ENCODE assay signal across 8 mouse cellular contexts in genomic region chr2:18676457-18676935, GRCm38 (mm10). TPM values are rescaled to one million over a fixed set of nuclear protein-coding genes. Genes with fewer than 3 reads are reported as not detected.
A peak's percentile ranks its signal among the peaks of the same experiment; 100 is the strongest.
DNase-seq lines count a peak whose midpoint lies in the region; ATAC-seq lines count a peak whose summit lies in the region.

No protein-coding gene starts in this region.

- peak; percentile 77 for DNase-seq in 3T3-L1 (ENCODE audit: low read depth, low spot score)
- peak; percentile 89 for DNase-seq in adrenal gland, adult 2 months
- DNase-seq in embryonic facial prominence, embryonic 10.5 days (ENCODE audit: low spot score): peak; percentile 98
- DNase-seq in testis, postnatal 14 days (ENCODE audit: low spot score): peak; percentile 88

- H3K9ac ChIP-seq in heart, embryonic 11.5 days (ENCODE audit: low read depth, low read length): peak overlapping the region; percentile 88
- H3K9ac ChIP-seq in kidney, embryonic 16.5 days (replicated peaks; ENCODE audit: low read length): peak overlapping the region; percentile 94
- peak overlapping the region; percentile 71 for H3K9ac ChIP-seq in liver, embryonic 16.5 days (ENCODE audit: low read depth, low read length)
- H3K9ac ChIP-seq in neural tube, embryonic 12.5 days: peak overlapping the region; percentile 97

- no peaks in the 10 kb centered on the region for H3K36me3 ChIP-seq in embryonic facial prominence, embryonic 10.5 days (replicated peaks)
- no peaks in the 10 kb centered on the region for H3K36me3 ChIP-seq in heart, embryonic 11.5 days (ENCODE audit: control insufficient read depth, insufficient read depth, low read length)
- no peaks in the 10 kb centered on the region for H3K36me3 ChIP-seq in kidney, embryonic 16.5 days (ENCODE audit: insufficient read depth, low read length)
- H3K36me3 ChIP-seq in liver, embryonic 16.5 days (ENCODE audit: control insufficient read depth, insufficient read depth): no peaks in the 10 kb centered on the region
- no peaks in the 10 kb centered on the region for H3K36me3 ChIP-seq in neural tube, embryonic 12.5 days

- peaks cover 53% of the 10 kb centered on the region for H3K4me1 ChIP-seq in embryonic facial prominence, embryonic 10.5 days
- peaks cover 12% of the 10 kb centered on the region for H3K4me1 ChIP-seq in heart, embryonic 11.5 days (ENCODE audit: control insufficient read depth, insufficient read depth, low read length)
- H3K4me1 ChIP-seq in kidney, embryonic 16.5 days (ENCODE audit: insufficient read depth, low read length): peaks cover 29% of the 10 kb centered on the region
- peaks cover 11% of the 10 kb centered on the region for H3K4me1 ChIP-seq in liver, embryonic 16.5 days (ENCODE audit: control insufficient read depth, low read depth, low read length)
- peaks cover 26% of the 10 kb centered on the region for H3K4me1 ChIP-seq in neural tube, embryonic 12.5 days

- H3K4me2 ChIP-seq in heart, embryonic 11.5 days: peak overlapping the region; percentile 77
- peak overlapping the region; percentile 79 for H3K4me2 ChIP-seq in kidney, embryonic 16.5 days (replicated peaks; ENCODE audit: low read depth, low read length)
- H3K4me2 ChIP-seq in liver, embryonic 16.5 days (ENCODE audit: low read depth, low read length): peak overlapping the region; percentile 81
- H3K4me2 ChIP-seq in neural tube, embryonic 12.5 days (replicated peaks): peak overlapping the region; percentile 77

- peak; percentile 83 for ATAC-seq in heart, embryonic 11.5 days (replicated peaks; ENCODE audit: insufficient number of reproducible peaks, low FRiP score, low TSS enrichment)
- ATAC-seq in kidney, embryonic 16.5 days (ENCODE audit: low FRiP score, low TSS enrichment): peak; percentile 84
- ATAC-seq in liver, embryonic 16.5 days (ENCODE audit: low read depth): peak; percentile 69
- peak; percentile 88 for ATAC-seq in neural tube, embryonic 12.5 days (ENCODE audit: low FRiP score, low read depth)

- H3K27ac ChIP-seq in embryonic facial prominence, embryonic 10.5 days (replicated peaks): peak overlapping the region; percentile 97
- H3K27ac ChIP-seq in heart, embryonic 11.5 days (ENCODE audit: low read depth, low read length): peak overlapping the region; percentile 74
- H3K27ac ChIP-seq in kidney, embryonic 16.5 days (ENCODE audit: low read length): peak overlapping the region; percentile 93
- H3K27ac ChIP-seq in liver, embryonic 16.5 days (ENCODE audit: low read length): peak overlapping the region; percentile 74
- H3K27ac ChIP-seq in neural tube, embryonic 12.5 days: peak overlapping the region; percentile 97

- no peaks in the 10 kb centered on the region for H3K9me3 ChIP-seq in embryonic facial prominence, embryonic 10.5 days
- no peaks in the 10 kb centered on the region for H3K9me3 ChIP-seq in heart, embryonic 11.5 days (replicated peaks; ENCODE audit: control insufficient read depth, low read length)
- no peaks in the 10 kb centered on the region for H3K9me3 ChIP-seq in kidney, embryonic 16.5 days (ENCODE audit: low read length)
- H3K9me3 ChIP-seq in liver, embryonic 16.5 days (replicated peaks; ENCODE audit: control insufficient read depth, low read length): no peaks in the 10 kb centered on the region
- H3K9me3 ChIP-seq in neural tube, embryonic 12.5 days: no peaks in the 10 kb centered on the region

- 1% methylated on average over 51 of the region's 64 CpGs for WGBS in embryonic facial prominence, embryonic 10.5 days
- 1% methylated on average over 17 of the region's 64 CpGs for WGBS in heart, embryonic 11.5 days (ENCODE audit: insufficient replicate concordance)
- 0% methylated on average over 19 of the region's 64 CpGs for WGBS in kidney, embryonic 16.5 days
- 0% methylated on average over 8 of the region's 64 CpGs for WGBS in liver, embryonic 16.5 days (ENCODE audit: insufficient replicate concordance)
- under 1% methylated on average over 30 of the region's 64 CpGs for WGBS in neural tube, embryonic 12.5 days

- H3K27me3 ChIP-seq in embryonic facial prominence, embryonic 10.5 days (replicated peaks; ENCODE audit: low read depth, poor library complexity, severe bottlenecking): peaks cover 61% of the 10 kb centered on the region
- peaks cover 33% of the 10 kb centered on the region for H3K27me3 ChIP-seq in heart, embryonic 11.5 days (ENCODE audit: control insufficient read depth, insufficient read depth, low read length)
- peaks cover 10% of the 10 kb centered on the region; the same call in 1 of the 2 replicates for H3K27me3 ChIP-seq in kidney, embryonic 16.5 days (ENCODE audit: insufficient read depth, low read length)
- H3K27me3 ChIP-seq in liver, embryonic 16.5 days (ENCODE audit: control insufficient read depth, insufficient read depth, low read depth, low read length): peaks cover 60% of the 10 kb centered on the region
- H3K27me3 ChIP-seq in neural tube, embryonic 12.5 days (replicated peaks): peaks cover 36% of the 10 kb centered on the region

- peak overlapping the region; percentile 87 for H3K4me3 ChIP-seq in embryonic facial prominence, embryonic 10.5 days
- H3K4me3 ChIP-seq in heart, embryonic 11.5 days (ENCODE audit: low read depth, low read length): peak overlapping the region; percentile 74
- peak overlapping the region; percentile 74 for H3K4me3 ChIP-seq in kidney, embryonic 16.5 days (ENCODE audit: low read length)
- peak overlapping the region; percentile 72 for H3K4me3 ChIP-seq in liver, embryonic 16.5 days (ENCODE audit: low read depth, low read length)
- peak overlapping the region; percentile 82 for H3K4me3 ChIP-seq in neural tube, embryonic 12.5 days

RNA-seq across cellular contexts. Expression of gene Bmi1, which starts 0.3 kb away (rescaled TPM):
- 10 to 100 TPM; 63.2 to 86.4 TPM for total RNA-seq in adrenal gland, adult 2 months (2021)
- 7.8 and 11.8 TPM in 2 replicates for polyA plus RNA-seq in adrenal gland, adult 2 months (2012; rRNA removed)
- polyA plus RNA-seq in embryonic facial prominence, embryonic 10.5 days (2016; fragmentation: Nextera tagmentation; extraction: Ambion mirVana): 26.3 and 26.6 TPM in 2 replicates
- 11.6 and 12.0 TPM in 2 replicates for polyA plus RNA-seq in heart, embryonic 11.5 days (2014; fragmentation: Nextera tagmentation; extraction: Ambion mirVana)
- 28.8 and 30.9 TPM in 2 replicates for polyA plus RNA-seq in kidney, embryonic 16.5 days (2015; fragmentation: Nextera tagmentation; extraction: Ambion mirVana)
- polyA plus RNA-seq in liver, embryonic 16.5 days (2015; fragmentation: Nextera tagmentation; extraction: Ambion mirVana): 3.4 and 4.1 TPM in 2 replicates
- polyA plus RNA-seq in neural tube, embryonic 12.5 days (2016; fragmentation: Nextera tagmentation; extraction: Ambion mirVana): 42.1 and 42.6 TPM in 2 replicates

RNA-seq across cellular contexts. Expression of gene Commd3, which starts 4.3 kb away (rescaled TPM):
- 100 to 1,000 TPM; 111 to 133 TPM for total RNA-seq in adrenal gland, adult 2 months (2021)
- polyA plus RNA-seq in adrenal gland, adult 2 months (2012; rRNA removed): 123 and 169 TPM in 2 replicates
- 99.3 and 116 TPM in 2 replicates for polyA plus RNA-seq in embryonic facial prominence, embryonic 10.5 days (2016; fragmentation: Nextera tagmentation; extraction: Ambion mirVana)
- 118 and 135 TPM in 2 replicates for polyA plus RNA-seq in heart, embryonic 11.5 days (2014; fragmentation: Nextera tagmentation; extraction: Ambion mirVana)
- 204 and 209 TPM in 2 replicates for polyA plus RNA-seq in kidney, embryonic 16.5 days (2015; fragmentation: Nextera tagmentation; extraction: Ambion mirVana)
- 80.2 and 90.3 TPM in 2 replicates for polyA plus RNA-seq in liver, embryonic 16.5 days (2015; fragmentation: Nextera tagmentation; extraction: Ambion mirVana)
- 186 and 192 TPM in 2 replicates for polyA plus RNA-seq in neural tube, embryonic 12.5 days (2016; fragmentation: Nextera tagmentation; extraction: Ambion mirVana)

RNA-seq across cellular contexts. Expression of gene Spag6, which starts 17.3 kb away (rescaled TPM):
- under 1 TPM; 0.10 to 0.29 TPM for total RNA-seq in adrenal gland, adult 2 months (2021)
- 1.9 TPM in 1 of 2 replicates, not detected in the other for polyA plus RNA-seq in adrenal gland, adult 2 months (2012; rRNA removed)
- 0.25 and 0.31 TPM in 2 replicates for polyA plus RNA-seq in embryonic facial prominence, embryonic 10.5 days (2016; fragmentation: Nextera tagmentation; extraction: Ambion mirVana)
- polyA plus RNA-seq in heart, embryonic 11.5 days (2014; fragmentation: Nextera tagmentation; extraction: Ambion mirVana): not detected in 2 replicates
- not detected in 2 replicates for polyA plus RNA-seq in kidney, embryonic 16.5 days (2015; fragmentation: Nextera tagmentation; extraction: Ambion mirVana)
- not detected in 2 replicates for polyA plus RNA-seq in liver, embryonic 16.5 days (2015; fragmentation: Nextera tagmentation; extraction: Ambion mirVana)
- 0.13 and 0.34 TPM in 2 replicates for polyA plus RNA-seq in neural tube, embryonic 12.5 days (2016; fragmentation: Nextera tagmentation; extraction: Ambion mirVana)

Comparison
In these comparisons a context has a peak if more than half of its experiments do, and no peak if none do; other contexts are left out.
1. Peak in every context shown above with its lines: DNase-seq, ATAC-seq, H3K4me3 ChIP-seq and H3K27ac ChIP-seq.